Mouse (Mus musculus) liver, embryonic 11.5 days (tissue): ENCODE measurements around the gene Clk3. TPM values are rescaled to one million over a fixed set of nuclear protein-coding genes. Genes with fewer than 3 reads are reported as not detected.

Experiments
- ATAC-seq: fragments of 200-750 bp; cut with Nextera tagmentation; replicated peaks from 2 replicates; pipeline ENCODE4 v1.8.0; 2017; ENCODE audit warnings: moderate number of reproducible peaks, mild to moderate bottlenecking, moderate TSS enrichment, moderate library complexity; ENCODE audit not compliant: low FRiP score
- DNase-seq: peaks from one replicate; pipeline ENCODE4 v3.0.0-alpha.2; 2017; ENCODE audit warnings: low spot score
- H3K27ac ChIP-seq: fragments of 300-500 bp; sonication (generic); 2 replicates; pipeline ENCODE4 v1.5.1; 2014; ENCODE audit warnings: mild to moderate bottlenecking, low read depth, low read length, control low read depth
- H3K27me3 ChIP-seq: fragments of 300-500 bp; sonication (generic); replicated peaks from 2 replicates; pipeline ENCODE4 v1.6.1; 2014; ENCODE audit warnings: low read length, mixed read lengths; ENCODE audit not compliant: control insufficient read depth, insufficient read depth
- H3K36me3 ChIP-seq: fragments of 300-500 bp; sonication (generic); 2 replicates; pipeline ENCODE4 v1.6.1; 2014; ENCODE audit warnings: mild to moderate bottlenecking, low read length, moderate library complexity, mixed read lengths; ENCODE audit not compliant: control insufficient read depth, insufficient read depth
- H3K4me1 ChIP-seq: fragments of 300-500 bp; sonication (generic); replicated peaks from 2 replicates; pipeline ENCODE4 v1.6.1; 2014; ENCODE audit warnings: low read length, mixed read lengths; ENCODE audit not compliant: control insufficient read depth, insufficient read depth
- H3K4me2 ChIP-seq: fragments of 300-500 bp; sonication (generic); 2 replicates; pipeline ENCODE4 v1.6.1; 2014; ENCODE audit warnings: mild to moderate bottlenecking, control low read depth, moderate library complexity
- H3K4me3 ChIP-seq: fragments of 300-500 bp; sonication (generic); 2 replicates; pipeline ENCODE4 v1.5.1; 2014; ENCODE audit warnings: low read depth, low read length, control low read depth
- H3K9ac ChIP-seq: fragments of 300-500 bp; sonication (generic); 2 replicates; pipeline ENCODE4 v1.6.1; 2014; ENCODE audit warnings: low read depth, low read length, control low read depth
- H3K9me3 ChIP-seq: fragments of 300-500 bp; sonication (generic); 2 replicates; pipeline ENCODE4 v1.6.1; 2016; ENCODE audit warnings: low read length, inconsistent platforms, mixed read lengths; ENCODE audit not compliant: control insufficient read depth
- WGBS: fragments of 180-500 bp; shearing (Covaris S2); extraction: QIAGEN DNeasy Blood & Tissue Kit; methylation state at CpG from one replicate; pipeline ENCODE4 v1.1.7; 2014; 5-methylcytosine and 5-hydroxymethylcytosine counted together
- polyA plus RNA-seq: library from polyadenylated mRNA; unstranded; fragments of >200 nt; fragmentation: Nextera tagmentation; extraction: Ambion mirVana; gene quantifications from 2 replicates; pipeline ENCODE4 v1.2.1, GENCODE M21; 2014

Gene Clk3
- 85.0 and 85.1 TPM in 2 replicates for polyA plus RNA-seq

DNA sequence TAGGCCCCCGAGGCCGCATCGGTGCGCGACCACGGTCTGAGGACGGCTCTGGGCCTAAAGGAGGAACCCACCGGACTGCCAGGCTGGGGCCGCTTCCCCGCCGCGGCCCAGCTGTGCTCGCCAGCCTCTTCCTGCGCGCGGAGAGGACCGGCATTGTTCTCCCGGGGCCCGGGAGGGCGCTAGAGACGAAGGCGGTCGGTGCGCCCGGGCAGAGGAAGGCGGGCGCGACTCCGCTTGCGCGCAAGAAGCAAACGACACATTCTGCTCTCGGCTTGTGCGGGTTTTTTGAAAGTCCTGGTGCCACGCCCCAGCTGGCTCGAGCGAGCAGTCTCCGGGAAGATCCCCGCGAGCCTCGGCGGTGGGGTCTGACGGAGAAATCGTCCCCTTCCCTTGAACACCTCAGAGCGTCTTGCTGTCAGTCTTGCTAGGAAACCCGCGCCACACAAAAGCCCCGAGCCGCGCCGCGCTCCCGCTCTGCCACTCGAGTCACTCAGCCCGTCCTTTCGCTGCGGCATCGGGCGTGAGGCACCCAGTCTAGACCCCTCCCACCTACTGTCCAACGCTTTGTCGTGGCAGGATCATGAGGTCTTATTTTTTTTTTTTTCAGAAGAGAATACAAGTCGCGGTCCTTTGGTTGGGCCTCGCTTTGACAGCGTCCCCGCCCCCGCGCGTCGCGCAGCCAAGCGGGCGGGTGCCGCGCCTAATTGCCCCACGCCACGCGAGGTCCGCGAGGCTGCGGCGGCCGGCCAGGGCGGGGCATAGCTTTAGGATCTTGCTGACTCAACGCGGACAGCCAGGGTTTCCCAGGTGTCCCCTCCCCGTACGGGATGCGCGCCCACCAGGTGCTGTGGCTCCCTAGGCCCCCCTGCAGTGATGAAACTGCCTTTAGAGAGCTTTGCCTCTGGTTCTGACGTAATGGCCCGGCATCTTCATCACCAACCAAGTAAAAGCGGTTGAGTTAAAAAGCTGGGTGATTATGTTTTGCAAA is at the start of gene Clk3:
Gene Clk3 (minus strand): TSS at position 497 of the 988 bp plus-strand sequence.
- H3K4me2 ChIP-seq = peak within 1 kb of the TSS; percentile 93
- no peaks in the 10 kb centered on the region for H3K27me3 ChIP-seq
- peak; percentile 63 for DNase-seq
- peak; percentile 12 for ATAC-seq
- H3K9ac ChIP-seq = peak within 1 kb of the TSS; percentile 90
- no peaks in the 10 kb centered on the region for H3K9me3 ChIP-seq
- under 1% methylated on average over 93 of the region's 93 CpGs for WGBS
- peak within 1 kb of the TSS; percentile 74 for H3K4me3 ChIP-seq
- peaks cover 11% of the 10 kb centered on the region for H3K36me3 ChIP-seq
- peak within 1 kb of the TSS; percentile 93 for H3K27ac ChIP-seq
- H3K4me1 ChIP-seq = peaks cover 50% of the 10 kb centered on the region

GRCm38 (mm10) chr9:57814866-57815265 is 49.2 kb upstream of the Clk3 start:
- ATAC-seq = no peak

DNA sequence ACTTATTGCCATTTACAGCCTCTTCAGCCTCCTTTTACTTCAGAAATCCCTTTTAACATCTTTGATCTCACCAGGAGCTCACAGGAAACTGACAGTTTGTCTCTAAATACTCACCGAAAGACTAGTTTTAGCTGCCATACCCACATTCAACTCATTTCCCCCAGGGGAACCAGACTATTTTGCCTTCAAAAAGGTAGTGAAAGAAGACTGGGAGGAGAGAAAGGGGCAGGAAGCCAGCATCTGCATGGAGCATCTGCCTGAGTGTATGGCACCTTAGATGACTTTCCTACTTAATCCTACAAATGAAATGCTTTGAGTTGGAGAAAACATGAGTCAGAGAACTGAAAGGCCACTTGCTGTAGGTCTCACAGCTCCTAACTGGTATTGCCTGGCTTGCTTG is 48.4 kb upstream of the Clk3 start:
- Histone ChIP-seq H3K27me3 (no peaks in the 10 kb centered on the region), H3K9me3 (no peaks in the 10 kb centered on the region), H3K27ac (no peak overlapping the region), H3K36me3 (no peaks in the 10 kb centered on the region), H3K4me2 (no peak overlapping the region), H3K4me3 (no peak overlapping the region), H3K4me1 (peaks cover 51% of the 10 kb centered on the region), H3K9ac (no peak overlapping the region)
- ATAC-seq (no peak), DNase-seq (no peak)
- WGBS = 57% methylated on average over 1 of the region's 1 CpGs

More at GRCm38 (mm10) chr9:57814866-57815265, 49.2 kb upstream of the Clk3 start:
- Histone ChIP-seq H3K4me3 (no peak overlapping the region), H3K27me3 (no peaks in the 10 kb centered on the region), H3K9ac (no peak overlapping the region), H3K4me2 (no peak overlapping the region), H3K27ac (no peak overlapping the region), H3K36me3 (no peaks in the 10 kb centered on the region), H3K4me1 (peaks cover 49% of the 10 kb centered on the region), H3K9me3 (no peaks in the 10 kb centered on the region)
- 46% methylated on average over 3 of the region's 3 CpGs for WGBS
- DNase-seq = no peak

- H3K27ac ChIP-seq = no peak overlapping the region
- H3K4me1 ChIP-seq = peaks cover 37% of the 10 kb centered on the region
- WGBS = 34% methylated on average over 8 of the region's 8 CpGs
- H3K4me2 ChIP-seq = no peak overlapping the region
- H3K9me3 ChIP-seq = no peaks in the 10 kb centered on the region
- H3K36me3 ChIP-seq = no peaks in the 10 kb centered on the region
- no peak for ATAC-seq
- no peaks in the 10 kb centered on the region for H3K27me3 ChIP-seq
- no peak overlapping the region for H3K4me3 ChIP-seq
- no peak overlapping the region for H3K9ac ChIP-seq
- DNase-seq = no peak
Observed at GRCm38 (mm10) chr9:57811793-57812733, 46.4 kb upstream of the Clk3 start.

DNA sequence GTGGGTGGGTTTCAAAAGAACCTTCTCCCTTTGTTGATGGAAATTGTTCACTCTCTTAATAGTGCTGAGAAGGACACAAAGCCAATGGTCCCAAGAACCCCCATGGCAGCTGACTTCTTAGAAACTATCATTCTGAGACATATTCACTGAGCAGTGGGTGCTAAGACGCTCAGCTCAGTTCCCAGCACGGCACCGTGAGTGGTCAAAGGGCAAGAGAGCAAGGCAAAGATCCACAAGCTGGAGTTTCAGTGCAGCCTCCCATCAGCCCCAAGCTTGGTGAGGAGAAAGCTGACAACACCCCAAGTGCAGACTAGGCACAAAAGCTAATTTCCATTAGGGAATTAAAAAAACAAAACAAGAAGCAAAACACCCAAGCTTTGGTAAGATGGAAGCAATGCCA is 45.0 kb upstream of the Clk3 start:
- DNase-seq = no peak
- Histone ChIP-seq H3K9ac (no peak overlapping the region), H3K4me1 (peaks cover 47% of the 10 kb centered on the region), H3K4me3 (no peak overlapping the region), H3K36me3 (no peaks in the 10 kb centered on the region), H3K27ac (no peak overlapping the region), H3K4me2 (no peak overlapping the region), H3K27me3 (no peaks in the 10 kb centered on the region), H3K9me3 (no peaks in the 10 kb centered on the region)
- 76% methylated on average over 3 of the region's 3 CpGs for WGBS
- ATAC-seq = no peak

DNA sequence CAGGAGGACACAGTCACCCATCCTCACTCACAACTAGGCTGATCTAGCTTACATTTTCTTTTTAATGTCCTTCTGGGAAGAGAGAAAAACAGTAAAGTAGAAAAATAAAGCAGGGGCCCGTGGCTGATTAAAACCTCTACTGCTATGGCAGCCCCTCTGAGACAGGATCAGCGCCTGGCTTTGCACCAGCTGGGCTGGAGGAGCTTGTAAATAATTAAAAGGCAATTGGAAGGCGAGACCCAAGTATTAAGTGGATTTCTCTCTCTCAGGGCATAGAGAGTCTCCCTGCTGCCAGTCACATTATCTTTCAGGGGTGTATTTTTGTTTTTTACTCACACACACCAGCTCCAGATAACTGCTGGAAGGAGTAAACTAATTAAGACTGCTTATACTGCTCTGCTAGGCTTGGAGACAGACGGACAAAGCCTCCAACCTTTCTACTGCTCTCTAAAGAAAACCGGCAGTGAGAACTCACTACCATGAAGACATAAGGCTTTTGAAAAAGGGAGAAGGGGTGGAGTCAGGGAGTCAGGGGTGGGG is 43.2 kb upstream of the Clk3 start:
- Histone ChIP-seq H3K4me1 (peaks cover 62% of the 10 kb centered on the region), H3K9ac (no peak overlapping the region), H3K4me2 (no peak overlapping the region), H3K4me3 (no peak overlapping the region), H3K27me3 (no peaks in the 10 kb centered on the region), H3K27ac (no peak overlapping the region), H3K36me3 (no peaks in the 10 kb centered on the region), H3K9me3 (no peaks in the 10 kb centered on the region)
- WGBS = 69% methylated on average over 5 of the region's 5 CpGs
- no peak for ATAC-seq
- DNase-seq = no peak

DNA sequence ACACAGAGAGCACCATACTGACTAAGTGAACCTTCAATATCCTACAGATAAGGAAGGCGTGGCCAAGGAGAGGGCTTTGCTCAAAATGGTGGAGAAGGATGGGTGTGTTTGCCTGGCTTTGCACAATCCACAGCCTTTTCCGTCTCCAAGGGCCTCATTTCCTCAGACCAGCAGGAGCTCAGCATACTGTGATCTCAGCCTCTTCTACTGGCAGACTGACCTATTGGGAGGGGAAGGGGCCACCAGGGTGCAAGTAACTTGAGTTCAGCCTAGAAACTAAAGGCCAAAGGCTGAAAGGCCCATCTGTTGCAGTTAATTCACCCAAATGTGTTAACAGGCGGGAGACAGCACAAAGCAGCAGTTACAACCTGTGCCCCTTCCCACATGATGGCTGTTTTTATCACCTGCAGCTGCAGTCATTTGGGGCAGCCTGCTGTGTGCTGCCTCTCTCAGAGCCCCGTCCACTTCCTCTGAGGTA is 41.6 kb upstream of the Clk3 start:
- H3K4me1 ChIP-seq = peaks cover 67% of the 10 kb centered on the region
- no peak for DNase-seq

GRCm38 (mm10) chr9:57806066-57806481 is 40.4 kb upstream of the Clk3 start:
- H3K9ac ChIP-seq = 0 out of 2 replicates have a peak overlapping the region, but pooled peaks have one; percentile 20
- no peaks in the 10 kb centered on the region for H3K27me3 ChIP-seq
- no peak overlapping the region for H3K4me3 ChIP-seq
- H3K9me3 ChIP-seq = no peaks in the 10 kb centered on the region
- no peak overlapping the region for H3K4me2 ChIP-seq
- peaks cover 59% of the 10 kb centered on the region for H3K4me1 ChIP-seq
- H3K27ac ChIP-seq = no peak overlapping the region
- ATAC-seq (no peak), DNase-seq (no peak)
- 17% methylated on average over 1 of the region's 1 CpGs for WGBS
- H3K36me3 ChIP-seq = peaks cover 1% of the 10 kb centered on the region; the same call in 1 of the 2 replicates

More for the DNA sequence above, 41.6 kb upstream of the Clk3 start:
- no peak overlapping the region for H3K27ac ChIP-seq
- 71% methylated on average over 4 of the region's 4 CpGs for WGBS
- ATAC-seq = peak; percentile 62; the same call in 1 of the 2 replicates
- no peak overlapping the region for H3K9ac ChIP-seq
- H3K4me2 ChIP-seq = no peak overlapping the region
- no peak overlapping the region for H3K4me3 ChIP-seq
- H3K9me3 ChIP-seq = no peaks in the 10 kb centered on the region
- no peaks in the 10 kb centered on the region for H3K27me3 ChIP-seq
- no peaks in the 10 kb centered on the region for H3K36me3 ChIP-seq
